Mouse (Mus musculus) embryo, embryonic 9.5 days (tissue): ENCODE measurements at regions not wholly inside any gene's neighbourhood (a gene's known extent, or its start where the extent isn't known, plus 50 kb on each side); places are given as distances from the start of the nearest gene placed in this dataset.
"Not testable (repeated sequence)": the region's sequence is repeated elsewhere in the genome, so short reads cannot be mapped to it uniquely, and the experiment has no call there.

Source experiments
- DNase-seq: peaks from one replicate; pipeline ENCODE4 v3.0.0-alpha.2; 2017; ENCODE audit errors: extremely low spot score

DNA sequence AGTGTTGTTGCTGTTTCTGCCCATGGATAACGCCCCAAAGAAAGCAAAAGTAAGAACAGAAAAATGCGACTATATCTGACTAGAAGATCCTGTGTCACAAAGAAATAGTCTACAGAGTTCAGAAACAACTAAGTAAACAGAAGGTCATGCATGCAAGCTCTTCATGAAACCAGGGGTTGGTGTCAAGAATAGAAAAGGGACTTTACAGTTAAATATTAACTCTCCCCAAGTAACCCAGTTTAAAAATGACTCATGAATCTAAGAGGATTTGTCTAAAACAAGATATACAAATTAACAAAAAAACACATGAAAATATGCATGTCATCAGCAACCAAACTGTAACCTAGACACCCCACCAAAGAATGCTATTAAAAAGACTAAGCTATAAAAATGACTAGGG, 381.4 kb upstream of the Ptger4 start:
- DNase-seq = no peak

DNA sequence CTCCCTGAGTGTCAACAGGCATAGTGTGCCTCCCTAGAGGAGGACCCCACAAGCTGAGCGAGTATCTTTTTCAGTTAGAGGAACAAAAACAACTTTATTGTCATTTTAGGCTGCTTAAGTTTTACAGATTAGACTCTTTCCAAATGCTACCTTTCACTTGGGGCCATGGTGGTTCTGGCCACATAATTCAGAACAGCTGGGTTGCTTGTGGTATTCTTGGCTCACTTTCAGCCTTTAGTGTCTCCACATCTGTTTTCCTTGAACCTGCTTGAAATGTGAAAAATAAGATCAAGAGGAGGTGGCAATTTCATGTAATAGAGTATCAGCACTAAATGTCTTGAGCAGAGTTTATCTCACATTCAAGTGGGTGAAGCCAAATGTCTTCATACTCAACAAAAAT, 402.7 kb upstream of the Ptger4 start:
- no peak for DNase-seq

DNA sequence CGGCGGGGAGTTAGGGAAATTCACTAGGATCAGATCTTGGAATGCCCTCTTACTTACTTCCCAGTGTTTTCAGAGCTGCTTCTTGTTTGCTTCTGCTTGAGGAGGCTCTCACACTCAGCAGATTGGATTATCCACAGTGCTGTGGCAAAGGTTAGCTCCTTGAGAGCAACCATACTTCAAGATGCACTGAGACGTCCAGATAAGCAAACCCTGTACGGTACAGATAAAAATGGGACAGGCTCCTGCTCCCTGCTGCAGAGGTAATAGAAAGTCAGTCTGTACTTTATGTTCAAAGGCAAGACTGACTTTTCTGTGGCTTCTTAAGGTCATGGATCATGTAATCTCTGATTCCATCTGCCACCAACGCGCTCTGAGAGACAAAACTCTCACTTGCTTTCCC, 414.8 kb upstream of the Ptger4 start:
- no peak for DNase-seq

DNA sequence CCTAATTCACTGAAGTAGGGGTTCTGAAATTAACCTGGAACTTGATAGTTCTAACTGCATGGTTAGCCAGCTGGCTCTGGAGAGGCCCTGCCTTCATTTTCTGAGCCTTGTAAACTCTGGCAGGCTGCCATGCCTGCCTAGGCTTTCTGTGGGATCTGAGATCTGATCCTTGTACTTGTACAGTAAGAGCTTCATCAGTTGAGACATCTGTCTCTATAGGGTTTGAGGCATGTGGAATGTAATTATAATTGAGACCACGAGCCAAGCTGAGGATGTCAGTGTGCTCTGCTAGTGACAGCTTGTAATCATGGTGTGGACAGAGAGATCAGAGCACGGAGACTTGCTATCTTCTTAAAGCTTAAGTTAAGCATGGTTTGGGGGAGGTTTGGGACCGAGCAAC, 416.8 kb upstream of the Ptger4 start:
- DNase-seq = no peak

DNA sequence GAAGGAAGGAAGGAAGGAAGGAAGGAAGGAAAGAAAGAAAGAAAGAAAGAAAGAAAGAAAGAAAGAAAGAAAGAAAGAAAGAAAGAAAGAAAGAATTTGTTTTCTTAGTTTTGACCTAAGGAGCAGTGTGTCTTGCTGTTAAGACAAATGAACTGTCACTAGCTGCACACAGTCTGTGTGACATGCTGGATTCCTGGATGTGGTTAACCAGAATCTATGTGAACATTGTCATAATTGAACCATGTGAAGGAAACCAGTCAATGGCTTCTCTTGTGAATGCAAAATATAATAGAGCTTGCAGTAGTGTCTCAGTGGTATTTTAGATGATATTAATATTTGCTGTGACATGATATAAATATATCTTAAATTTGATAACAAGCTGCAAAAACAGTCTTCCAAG, 427.8 kb upstream of the Ptger4 start:
- no peak for DNase-seq

GRCm38 (mm10) chr15:5676704-5677103, 432.7 kb upstream of the Ptger4 start:
- DNase-seq = no peak

- DNase-seq = no peak
These were observed 449.8 kb upstream of the Ptger4 start for GRCm38 (mm10) chr15:5693810-5694209.

DNA sequence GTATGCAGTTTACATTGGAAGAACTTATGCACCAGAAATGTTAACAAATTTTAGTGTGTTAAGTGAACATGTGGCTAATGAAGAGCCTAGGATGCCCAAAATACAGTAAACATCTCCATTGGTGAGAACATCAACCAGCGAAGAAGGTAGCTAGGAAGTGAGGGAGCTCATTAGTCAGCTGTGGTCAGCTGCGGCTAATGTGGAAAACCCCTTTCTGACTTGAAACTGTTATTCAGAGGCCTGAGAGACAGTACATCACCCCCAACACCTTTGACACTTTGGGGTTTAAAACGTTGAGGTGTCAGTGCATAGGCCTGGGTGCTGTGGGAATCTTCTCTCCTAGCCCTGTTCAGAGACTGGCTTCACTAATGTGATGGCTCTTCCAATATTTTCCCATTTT, 451.0 kb upstream of the Ptger4 start:
- DNase-seq = no peak

DNA sequence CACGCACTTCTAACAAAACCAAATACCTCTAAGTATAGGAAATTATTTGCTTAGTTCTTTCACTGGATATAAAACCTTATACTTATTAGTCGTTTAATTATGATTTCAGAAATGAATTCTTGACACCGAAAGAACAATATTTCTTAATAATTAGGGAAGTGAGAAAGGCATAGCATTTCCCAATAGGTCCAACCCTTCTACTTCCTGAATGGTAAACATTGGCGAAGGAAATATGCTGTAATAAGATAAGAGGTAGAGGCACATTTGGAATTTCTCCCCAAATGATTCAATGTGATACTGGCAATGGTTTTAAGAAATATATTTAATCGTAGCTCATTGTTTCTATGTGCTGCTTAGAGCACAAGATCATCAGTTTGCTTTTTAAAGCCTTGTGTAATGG, 464.5 kb upstream of the Ptger4 start:
- DNase-seq = no peak

GRCm38 (mm10) chr15:5740658-5741057, 496.7 kb upstream of the Ptger4 start:
- no peak for DNase-seq

DNA sequence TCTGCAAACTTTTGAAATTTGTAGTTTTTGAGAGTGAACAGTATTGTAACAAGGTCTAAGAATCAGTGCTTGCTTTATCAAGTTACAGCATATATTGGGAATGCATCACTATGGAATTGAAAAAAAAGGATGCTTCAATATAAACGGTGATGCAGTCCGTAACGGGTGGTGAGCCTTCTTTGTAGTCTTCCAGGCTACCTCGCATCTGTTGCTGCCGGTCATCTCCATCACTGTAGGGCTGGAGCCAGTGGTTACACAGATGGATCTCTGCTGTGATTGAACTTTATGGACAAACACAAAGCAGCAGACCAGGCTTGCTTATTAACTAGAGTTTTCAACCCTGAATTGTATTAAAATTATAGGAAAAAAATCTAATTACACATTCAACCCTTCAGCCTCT, 499.9 kb upstream of the Ptger4 start:
- no peak for DNase-seq

DNA sequence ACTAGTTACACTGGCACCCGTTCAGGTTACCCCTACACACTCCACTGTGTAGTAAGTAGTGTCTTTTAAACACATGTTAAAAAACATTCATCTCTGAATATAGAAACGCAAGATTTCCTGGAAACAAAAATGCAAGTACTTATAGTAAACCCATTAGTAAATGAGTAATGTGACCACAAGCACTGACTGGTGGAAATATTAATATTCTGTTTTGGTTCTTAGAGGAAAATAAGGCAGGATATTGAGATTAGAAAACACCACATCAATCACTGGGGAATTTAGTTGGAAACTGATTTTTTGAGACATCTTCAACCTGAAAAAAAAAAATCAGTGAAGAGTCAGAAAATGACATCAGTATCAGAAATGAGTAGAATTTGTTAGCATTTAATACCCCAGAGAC, 514.7 kb upstream of the Ptger4 start:
- DNase-seq = no peak

DNA sequence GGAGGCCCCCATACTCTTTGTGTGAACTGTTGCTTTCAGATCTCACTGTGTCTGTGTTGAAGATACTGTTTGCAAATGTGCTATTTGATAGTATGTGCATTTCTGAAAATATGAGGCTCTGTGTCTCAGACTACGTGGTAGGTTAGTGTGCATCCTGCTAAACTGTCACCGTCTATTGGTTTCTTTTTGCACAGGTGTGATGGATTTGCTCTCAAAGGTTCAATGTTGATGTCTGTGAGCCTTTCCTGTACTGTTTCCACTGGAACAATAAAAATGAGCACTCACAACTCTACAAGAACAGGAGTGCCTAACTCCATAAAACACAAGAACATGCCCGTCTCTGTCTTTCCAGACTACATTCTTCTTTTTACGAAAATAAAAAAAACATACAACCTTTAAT, 518.2 kb upstream of the Ptger4 start:
- DNase-seq = no peak

DNA sequence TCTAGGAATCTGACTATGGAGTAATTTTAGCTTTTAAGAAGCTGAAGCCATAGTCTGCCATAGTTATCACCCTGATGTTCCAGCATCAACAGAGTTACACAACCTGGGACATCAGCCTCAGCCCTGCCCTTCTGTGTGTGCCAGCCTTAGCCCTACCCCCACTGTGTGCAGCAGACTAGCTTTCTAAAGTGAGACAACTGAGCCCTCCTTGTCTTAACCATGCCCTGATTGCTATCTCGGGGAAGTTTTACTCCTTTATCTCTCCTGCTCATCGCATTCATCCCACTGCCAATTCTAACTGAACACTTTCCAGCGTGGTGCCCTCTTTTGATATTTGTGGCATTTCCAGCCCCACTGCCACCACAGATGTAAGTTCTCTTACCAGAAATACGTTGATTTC, 522.5 kb upstream of the Dab2 start:
- DNase-seq = no peak

DNA sequence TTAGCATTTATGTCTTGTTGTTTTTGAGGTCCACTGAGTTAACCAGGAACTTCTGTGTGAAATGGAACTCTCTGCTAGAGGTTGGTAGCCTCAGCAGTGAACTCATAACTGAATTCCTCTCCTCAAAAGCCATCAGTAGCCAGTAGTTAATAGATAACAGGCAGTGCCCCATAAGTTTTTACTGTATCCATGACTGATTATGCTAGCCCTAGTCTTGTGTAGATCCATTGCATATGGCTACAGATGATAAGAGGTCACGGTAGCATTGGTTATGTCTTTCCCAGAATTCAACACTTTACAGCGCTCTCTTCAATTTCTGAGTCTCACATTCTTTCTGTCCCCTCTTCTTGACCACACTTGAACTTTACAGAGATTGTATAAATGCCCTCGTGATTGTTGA, 499.7 kb upstream of the Dab2 start:
- DNase-seq = no peak

DNA sequence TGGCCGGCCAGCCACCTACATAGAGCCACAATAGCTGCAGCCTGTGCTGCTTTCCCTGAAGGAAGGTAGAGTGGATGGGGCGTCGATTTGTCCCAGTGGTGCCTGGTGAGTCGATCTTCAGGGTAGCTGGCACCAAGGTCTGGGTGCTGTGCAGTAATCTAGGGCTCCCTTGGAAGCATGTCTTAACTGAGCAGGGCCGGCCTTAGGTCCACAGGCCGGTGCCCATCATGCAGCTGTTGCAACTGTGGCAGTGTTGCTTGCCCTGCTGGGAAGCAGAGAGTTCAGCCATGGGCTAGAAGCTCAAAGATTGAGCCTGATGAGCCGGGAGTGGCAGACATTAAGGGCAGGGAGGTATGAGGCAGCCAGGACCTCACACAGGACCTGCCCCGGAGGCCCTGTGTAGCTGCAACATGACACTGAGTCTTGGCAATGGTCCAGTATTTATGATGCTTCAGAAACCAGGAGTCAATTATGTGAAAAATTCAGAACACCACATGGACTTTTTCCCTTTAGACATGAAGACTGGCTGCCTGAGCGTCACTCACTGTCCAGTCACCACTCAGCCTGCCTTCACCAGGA, 488.3 kb upstream of the Dab2 start:
- no peak for DNase-seq

GRCm38 (mm10) chr15:5811958-5812357, 487.6 kb upstream of the Dab2 start:
- DNase-seq = no peak

DNA sequence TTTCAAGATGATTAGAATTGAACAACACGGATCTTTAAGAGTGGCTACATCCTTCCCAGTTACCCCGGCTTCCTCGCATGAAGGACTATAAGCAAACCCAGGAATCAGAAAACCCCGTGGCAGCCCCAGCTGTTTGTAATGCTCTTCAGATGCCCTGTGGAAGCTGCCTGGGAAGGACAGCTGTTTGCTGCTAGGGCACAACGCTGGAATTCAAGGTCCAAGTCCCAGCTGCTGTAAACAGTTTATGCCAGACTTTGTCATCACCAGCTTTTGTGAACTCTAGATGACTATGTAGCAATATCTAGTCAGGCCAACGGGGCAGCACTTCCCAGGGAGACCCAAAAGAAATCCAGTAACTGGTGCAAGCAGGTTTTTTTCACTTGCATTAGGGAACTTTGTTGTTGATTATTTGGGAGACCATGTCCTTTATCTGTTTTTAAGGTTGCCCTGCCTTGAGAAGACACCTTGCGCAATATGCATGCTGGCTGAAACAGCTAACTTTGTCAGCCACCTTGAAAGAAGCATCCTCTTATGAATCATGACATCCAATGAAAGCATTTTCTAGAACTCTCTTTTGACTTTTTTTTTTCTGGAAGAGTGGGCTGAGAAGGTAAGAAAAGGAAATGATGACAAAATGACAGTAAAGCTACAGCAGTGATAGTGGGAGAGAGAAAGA, 481.5 kb upstream of the Dab2 start:
- no peak for DNase-seq

DNA sequence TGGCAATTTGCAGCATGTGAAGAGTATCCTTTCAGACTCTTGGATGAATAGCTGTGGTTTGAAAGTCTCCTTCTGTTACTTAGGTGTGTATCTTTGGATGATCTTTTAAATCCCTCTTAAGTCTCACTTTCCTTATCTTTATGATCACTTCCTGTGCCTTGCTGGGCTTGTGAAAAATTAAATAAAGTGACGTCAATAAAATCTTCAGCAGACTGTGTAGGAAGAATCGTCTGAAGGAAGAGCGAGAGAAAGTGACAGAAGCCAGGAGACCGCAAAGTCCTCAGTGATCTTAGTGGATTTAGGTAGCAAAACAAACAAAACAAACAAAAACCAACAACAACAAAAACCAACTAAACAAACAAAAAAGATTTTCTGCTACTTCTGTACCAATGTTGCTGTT, 459.6 kb upstream of the Dab2 start:
- DNase-seq = no peak

DNA sequence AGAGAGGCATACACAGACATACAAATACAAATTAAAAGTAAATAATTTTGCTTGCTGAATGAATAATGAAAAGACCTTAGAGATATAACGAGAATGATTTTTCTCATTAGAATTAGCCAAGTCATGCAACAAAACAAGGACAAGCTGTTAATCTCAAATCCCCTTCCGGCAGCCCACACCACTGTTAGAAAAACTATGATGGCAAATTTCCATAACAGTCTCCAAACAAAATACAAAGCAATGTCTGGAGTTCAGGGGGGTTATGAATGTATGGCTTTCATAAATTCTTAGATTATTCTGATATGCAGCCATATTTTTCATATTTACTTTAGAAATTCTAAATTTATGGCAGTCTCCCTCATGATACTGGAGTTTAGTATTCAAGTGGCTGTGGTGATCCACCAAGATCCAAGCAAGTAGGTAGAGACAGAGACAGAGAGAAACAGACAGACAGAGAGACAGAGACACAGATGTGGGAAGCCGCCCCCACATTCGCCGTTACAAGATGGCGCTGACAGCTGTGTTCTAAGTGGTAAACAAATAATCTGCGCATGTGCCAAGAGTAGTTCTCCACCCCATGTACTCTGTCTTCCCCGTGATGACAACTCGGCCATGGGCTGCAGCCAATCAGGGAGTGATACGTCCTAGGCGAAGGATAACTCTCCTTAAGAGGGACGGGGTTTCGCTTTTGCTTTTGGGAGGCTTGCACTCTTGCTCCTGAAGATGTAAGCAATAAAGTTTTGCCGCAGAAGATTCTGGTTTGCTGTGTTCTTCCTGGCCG, 458.0 kb upstream of the Dab2 start:
- not testable (repeated sequence) for DNase-seq

- no peak for DNase-seq
These were observed 453.0 kb upstream of the Dab2 start for GRCm38 (mm10) chr15:5846571-5846970.

- no peak for DNase-seq
These were observed 452.0 kb upstream of the Dab2 start for GRCm38 (mm10) chr15:5847413-5848100.

- DNase-seq = no peak
These were observed 447.1 kb upstream of the Dab2 start for GRCm38 (mm10) chr15:5852523-5852922.
